Mouse (Mus musculus) limb, embryonic 14.5 days (tissue): ENCODE data around the gene Nek9. TPM values are rescaled to one million over a fixed set of nuclear protein-coding genes. Genes with fewer than 3 reads are reported as not detected.

Experiments used
- ATAC-seq: fragments of 200-750 bp; cut with Nextera tagmentation; 2 replicates; pipeline ENCODE4 v1.8.0; 2017; ENCODE audit warnings: low read depth, moderate number of reproducible peaks, moderate TSS enrichment; ENCODE audit not compliant: low FRiP score
- DNase-seq: peaks from one replicate; pipeline ENCODE4 v3.0.0-alpha.2; 2015; ENCODE audit warnings: low spot score
- H3K27ac ChIP-seq: fragments of 300-500 bp; sonication (generic); replicated peaks from 2 replicates; pipeline ENCODE4 v1.5.1; 2014; ENCODE audit warnings: low read depth, mild to moderate bottlenecking, low read length, moderate library complexity, mixed read lengths
- H3K27me3 ChIP-seq: fragments of 300-500 bp; sonication (generic); 2 replicates; pipeline ENCODE4 v1.6.1; 2014; ENCODE audit warnings: low read length, mixed read lengths; ENCODE audit not compliant: control insufficient read depth, insufficient read depth
- H3K36me3 ChIP-seq: fragments of 300-500 bp; sonication (generic); 2 replicates; pipeline ENCODE4 v1.6.1; 2014; ENCODE audit warnings: mild to moderate bottlenecking, low read length, moderate library complexity, mixed read lengths; ENCODE audit not compliant: control insufficient read depth, insufficient read depth
- H3K4me1 ChIP-seq: fragments of 300-500 bp; sonication (generic); 2 replicates; pipeline ENCODE4 v1.6.1; 2014; ENCODE audit warnings: antibody characterized with exemption, low read length, mixed read lengths; ENCODE audit not compliant: control insufficient read depth, insufficient read depth
- H3K4me2 ChIP-seq: fragments of 300-500 bp; sonication (generic); replicated peaks from 2 replicates; pipeline ENCODE4 v1.6.1; 2014; ENCODE audit warnings: low read depth, mild to moderate bottlenecking, low read length, moderate library complexity; ENCODE audit not compliant: severe bottlenecking
- H3K4me3 ChIP-seq: fragments of 300-500 bp; sonication (generic); replicated peaks from 2 replicates; pipeline ENCODE4 v1.5.1; 2014; ENCODE audit warnings: low read length
- H3K9ac ChIP-seq: fragments of 300-500 bp; sonication (generic); 2 replicates; pipeline ENCODE4 v1.6.1; 2014; ENCODE audit warnings: mild to moderate bottlenecking, low read depth, low read length, moderate library complexity; ENCODE audit not compliant: severe bottlenecking
- H3K9me3 ChIP-seq: fragments of 300-500 bp; sonication (generic); 2 replicates; pipeline ENCODE4 v1.6.1; 2016; ENCODE audit warnings: low read length; ENCODE audit not compliant: control insufficient read depth
- POLR2A ChIP-seq: fragments of 200-500 bp; IDR thresholded peaks from 2 replicates; pipeline ENCODE4 v1.8.0; 2012; ENCODE audit warnings: inconsistent platforms, mild to moderate bottlenecking, moderate library complexity, borderline replicate concordance; ENCODE audit not compliant: insufficient read depth, insufficient read length; ENCODE audit errors: extremely low read depth
- WGBS: fragments of 180-500 bp; shearing (Covaris S2); extraction: QIAGEN DNeasy Blood & Tissue Kit; methylation state at CpG from one replicate; pipeline ENCODE4 v1.1.7; 2014; 5-methylcytosine and 5-hydroxymethylcytosine counted together
- polyA plus RNA-seq, 2 experiments: library from polyadenylated mRNA; depleted of rRNA in 1 of 2; stranded (reverse) in 1 of 2; unstranded in 1 of 2; fragments of >200 nt; fragmentation: Nextera tagmentation in 1 of 2; extraction: Ambion mirVana in 1 of 2; gene quantifications; 2 replicates each; pipeline versions ENCODE4 v1.2.1 to v1.2.3; 2012 to 2014

The Nek9 gene
- polyA plus RNA-seq, 2 experiments = 22.0 to 47.4 TPM

DNA sequence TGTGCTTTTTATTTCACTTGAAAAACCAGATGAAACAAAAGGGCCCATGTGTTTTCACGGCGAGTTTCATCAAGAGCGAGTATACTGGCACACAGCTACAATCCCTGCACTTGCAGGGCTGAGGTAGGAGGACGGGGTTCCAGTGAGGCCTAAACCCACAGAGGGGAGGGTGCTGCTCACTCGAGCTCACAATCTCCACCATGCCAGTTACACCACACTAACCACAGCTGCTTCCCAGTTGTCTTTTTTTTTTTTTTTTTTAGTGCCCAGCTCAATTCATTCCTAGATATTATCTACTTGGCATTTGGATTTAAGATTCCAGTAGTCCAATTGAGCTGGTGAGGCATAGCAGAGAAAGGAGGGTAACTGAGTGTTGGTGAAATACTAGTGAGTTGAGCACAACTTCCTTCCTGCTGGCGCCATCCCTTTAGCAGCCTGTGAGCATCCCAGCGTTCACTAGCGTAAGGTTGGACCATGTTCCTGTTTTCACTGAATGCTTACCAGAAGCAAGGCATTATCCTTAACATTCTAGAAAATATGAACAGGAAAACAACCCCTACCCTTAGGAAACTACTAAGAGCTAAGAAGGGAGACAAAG lies 33.0 kb upstream of the Nek9 start:
- WGBS = 83% methylated on average over 8 of the region's 8 CpGs
- no peak overlapping the region for H3K4me2 ChIP-seq
- H3K27ac ChIP-seq = no peak overlapping the region

DNA sequence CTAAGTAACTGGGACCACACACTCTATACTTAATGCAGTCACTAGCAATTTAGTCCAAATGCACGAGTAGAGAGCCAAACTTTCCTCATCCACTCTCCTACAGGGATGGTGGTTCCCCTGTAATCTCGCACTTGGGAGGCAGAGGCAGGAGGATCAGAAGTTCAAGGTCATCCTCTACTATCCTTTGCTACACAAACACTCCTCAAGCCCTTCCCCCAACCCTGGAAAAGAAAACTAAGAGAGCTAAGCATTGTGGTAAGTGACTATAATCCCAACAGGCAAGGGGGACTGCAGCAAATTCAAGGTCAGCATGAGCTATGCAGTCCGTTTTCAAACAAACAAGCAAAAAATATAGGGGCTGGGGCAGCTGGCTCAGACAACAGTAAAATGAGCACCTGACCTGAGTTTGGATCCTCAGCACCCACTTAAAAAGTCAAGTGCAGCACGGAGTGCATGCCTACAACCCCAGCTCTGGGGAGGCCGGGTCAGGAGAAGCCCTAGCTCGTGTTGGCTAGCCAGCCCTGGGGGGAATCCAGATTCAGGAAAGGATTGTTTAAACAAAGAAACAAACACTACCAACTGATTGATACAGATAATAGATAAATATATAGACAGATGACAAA lies 29.4 kb upstream of the Nek9 start:
- Histone ChIP-seq H3K27ac (no peak overlapping the region), H3K9me3 (no peaks in the 10 kb centered on the region), H3K9ac (no peak overlapping the region), H3K4me3 (no peak overlapping the region), H3K4me1 (peaks cover 16% of the 10 kb centered on the region), H3K4me2 (no peak overlapping the region), H3K36me3 (peaks cover under 1% of the 10 kb centered on the region), H3K27me3 (no peaks in the 10 kb centered on the region)
- no peak for TF ChIP-seq POLR2A
- 78% methylated on average over 6 of the region's 6 CpGs for WGBS
- ATAC-seq (no peak), DNase-seq (no peak)

More for the DNA sequence above, 33.0 kb upstream of the Nek9 start:
- ATAC-seq (no peak), DNase-seq (no peak)
- Histone ChIP-seq H3K4me1 (peaks cover 13% of the 10 kb centered on the region), H3K27me3 (no peaks in the 10 kb centered on the region), H3K36me3 (no peaks in the 10 kb centered on the region), H3K4me3 (no peak overlapping the region), H3K9ac (no peak overlapping the region), H3K9me3 (no peaks in the 10 kb centered on the region)
- no peak for TF ChIP-seq POLR2A

DNA sequence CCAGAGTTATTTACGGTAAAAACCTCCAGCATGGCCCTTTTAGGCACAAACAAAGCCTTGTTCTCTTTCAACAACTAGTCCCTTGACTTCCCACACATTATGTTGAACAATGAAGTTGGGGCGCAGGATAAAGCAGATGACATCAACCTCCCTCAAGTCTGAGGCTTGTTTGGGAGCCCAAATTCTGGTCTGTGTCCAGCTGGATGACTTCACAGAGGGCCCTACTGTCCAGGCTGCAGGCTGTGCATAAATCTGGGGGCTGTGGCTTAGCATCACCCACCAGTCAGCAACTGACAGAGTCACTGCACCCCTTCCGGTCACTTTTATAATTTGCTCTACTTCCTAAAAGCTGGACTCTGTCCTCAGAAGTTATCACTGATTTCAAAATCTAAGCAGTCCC lies 27.1 kb upstream of the Nek9 start:
- Histone ChIP-seq H3K27me3 (no peaks in the 10 kb centered on the region), H3K36me3 (peaks cover 4% of the 10 kb centered on the region), H3K4me1 (peaks cover 7% of the 10 kb centered on the region; the same call in 1 of the 2 replicates), H3K9me3 (no peaks in the 10 kb centered on the region), H3K4me3 (no peak overlapping the region), H3K9ac (no peak overlapping the region), H3K27ac (0 out of 2 replicates have a peak overlapping the region, but pooled peaks have one; percentile 14), H3K4me2 (no peak overlapping the region)
- 77% methylated on average over 3 of the region's 3 CpGs for WGBS
- ATAC-seq = no peak
- no peak for DNase-seq
- no peak for TF ChIP-seq POLR2A

DNA sequence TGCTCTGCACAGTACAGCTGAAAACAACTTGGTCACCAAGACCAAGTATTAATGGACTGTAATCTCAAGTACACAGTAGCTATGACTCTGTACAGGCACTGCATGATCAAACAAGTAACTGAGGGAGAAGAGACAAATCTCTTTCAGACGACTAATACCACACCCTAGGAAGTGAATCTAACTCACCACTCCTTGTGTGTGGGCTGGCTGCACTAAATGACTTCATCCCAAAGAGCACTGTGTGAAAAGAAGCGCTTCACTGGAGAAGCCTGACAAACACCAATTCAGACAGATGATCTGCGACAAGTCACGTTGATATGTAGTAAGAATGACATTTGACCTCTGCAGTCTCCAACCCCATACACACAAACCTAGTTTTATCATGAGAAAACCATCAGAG lies 23.3 kb upstream of the Nek9 start:
- H3K27me3 ChIP-seq = no peaks in the 10 kb centered on the region
- H3K9ac ChIP-seq = no peak overlapping the region
- no peak for DNase-seq
- WGBS = 81% methylated on average over 4 of the region's 4 CpGs
- H3K4me2 ChIP-seq = no peak overlapping the region
- no peaks in the 10 kb centered on the region for H3K9me3 ChIP-seq
- no peak for TF ChIP-seq POLR2A
- no peak overlapping the region for H3K4me3 ChIP-seq
- no peak overlapping the region for H3K27ac ChIP-seq
- H3K4me1 ChIP-seq = peaks cover 7% of the 10 kb centered on the region; the same call in 1 of the 2 replicates
- no peak for ATAC-seq
- peaks cover 4% of the 10 kb centered on the region for H3K36me3 ChIP-seq

DNA sequence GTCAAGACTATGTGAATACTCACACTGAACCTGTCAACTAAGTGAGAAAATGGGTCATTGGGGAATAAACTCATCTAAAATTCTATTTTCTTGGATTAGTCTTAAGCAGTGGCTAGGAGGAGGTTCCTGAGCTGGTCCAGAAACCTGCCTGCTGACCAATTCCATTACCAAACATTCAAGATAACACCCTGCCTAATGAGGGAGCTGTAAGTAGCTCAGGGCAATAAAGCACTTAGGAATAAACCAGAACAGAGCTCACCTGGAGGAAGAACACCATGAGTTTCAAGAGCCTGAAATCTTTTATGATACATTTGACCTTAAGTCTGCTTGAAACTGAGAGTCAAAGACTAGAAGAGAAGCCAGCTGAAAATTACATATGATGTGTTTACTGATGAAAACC lies 22.4 kb upstream of the Nek9 start:
- Histone ChIP-seq H3K27me3 (no peaks in the 10 kb centered on the region), H3K36me3 (peaks cover 4% of the 10 kb centered on the region), H3K9ac (no peak overlapping the region), H3K4me1 (0 out of 2 replicates have a peak, but pooled peaks cover 2% of the 10 kb centered on the region), H3K4me3 (no peak overlapping the region), H3K4me2 (no peak overlapping the region), H3K9me3 (no peaks in the 10 kb centered on the region), H3K27ac (no peak overlapping the region)
- DNase-seq = no peak
- TF ChIP-seq POLR2A = no peak
- no peak for ATAC-seq
